Mouse (Mus musculus): ENCODE data around the gene Agrn.

- TF ChIP-seq CTCF (IDR thresholded peaks at IDR 0.05) (no peak), EP300 (IDR thresholded peaks at IDR 0.05) (0 out of 2 replicates have a peak, but pooled peaks have one; percentile 22)
These were observed 3.6 kb upstream of the Agrn start, which contains the start of gene Isg15 for GRCm38 (mm10) chr4:156200623-156201475.
